ENCODE assay signal across 8 mouse cellular contexts in genomic region chr19:44246341-44246911, GRCm38 (mm10). TPM values are rescaled to one million over a fixed set of nuclear protein-coding genes. Genes with fewer than 3 reads are reported as not detected.
DNase-seq lines count a peak whose midpoint lies in the region; ATAC-seq and TF ChIP-seq lines count a peak whose summit lies in the region.

No protein-coding gene starts in this region.

- H3K9ac ChIP-seq in embryonic facial prominence, embryonic 12.5 days = no peak overlapping the region
- H3K9ac ChIP-seq in hindbrain, postnatal 0 days (replicated peaks; ENCODE audit: low read length) = no peak overlapping the region
- H3K9ac ChIP-seq in midbrain, embryonic 14.5 days (replicated peaks; ENCODE audit: low read length) = no peak overlapping the region

- WGBS in heart, embryonic 10.5 days = 24% methylated on average over 11 of the region's 11 CpGs
- 45% methylated on average over 11 of the region's 11 CpGs for WGBS in embryonic facial prominence, embryonic 12.5 days
- WGBS in hindbrain, postnatal 0 days = 38% methylated on average over 11 of the region's 11 CpGs
- WGBS in midbrain, embryonic 14.5 days = 42% methylated on average over 11 of the region's 11 CpGs

- no peaks in the 10 kb centered on the region for H3K9me3 ChIP-seq in heart, embryonic 10.5 days
- no peaks in the 10 kb centered on the region for H3K9me3 ChIP-seq in embryonic facial prominence, embryonic 12.5 days
- no peaks in the 10 kb centered on the region for H3K9me3 ChIP-seq in hindbrain, postnatal 0 days (ENCODE audit: low read length)
- no peaks in the 10 kb centered on the region for H3K9me3 ChIP-seq in midbrain, embryonic 14.5 days (ENCODE audit: control insufficient read depth, low read length)

- H3K4me1 ChIP-seq in heart, embryonic 10.5 days = peaks cover 31% of the 10 kb centered on the region
- H3K4me1 ChIP-seq in embryonic facial prominence, embryonic 12.5 days = peaks cover 23% of the 10 kb centered on the region
- H3K4me1 ChIP-seq in hindbrain, postnatal 0 days (ENCODE audit: insufficient read depth, low read length) = peaks cover 7% of the 10 kb centered on the region; the same call in 1 of the 2 replicates
- H3K4me1 ChIP-seq in midbrain, embryonic 14.5 days (ENCODE audit: control insufficient read depth, insufficient read depth, low read length) = peaks cover 19% of the 10 kb centered on the region

- no peak for ATAC-seq in embryonic facial prominence, embryonic 12.5 days (ENCODE audit: insufficient number of reproducible peaks, insufficient read depth, low FRiP score, low TSS enrichment)
- no peak for ATAC-seq in hindbrain, postnatal 0 days
- no peak for ATAC-seq in midbrain, embryonic 14.5 days (ENCODE audit: low FRiP score, low TSS enrichment)

- H3K4me3 ChIP-seq in heart, embryonic 10.5 days = peak overlapping the region; percentile 25; the same call in 1 of the 2 replicates
- H3K4me3 ChIP-seq in embryonic facial prominence, embryonic 12.5 days = no peak overlapping the region
- H3K4me3 ChIP-seq in hindbrain, postnatal 0 days (ENCODE audit: low read length) = peak overlapping the region; percentile 41; the same call in 1 of the 2 replicates
- H3K4me3 ChIP-seq in midbrain, embryonic 14.5 days (replicated peaks; ENCODE audit: low read depth, low read length) = no peak overlapping the region

- TF ChIP-seq CTCF in hindbrain, postnatal 0 days (IDR thresholded peaks at IDR 0.05; ENCODE audit: low read depth) = no peak

- H3K4me2 ChIP-seq in embryonic facial prominence, embryonic 12.5 days (replicated peaks) = peak overlapping the region; percentile 67
- peak overlapping the region; percentile 69 for H3K4me2 ChIP-seq in hindbrain, postnatal 0 days (ENCODE audit: low read depth, low read length)
- H3K4me2 ChIP-seq in midbrain, embryonic 14.5 days (ENCODE audit: low read length) = peak overlapping the region; percentile 77

- H3K36me3 ChIP-seq in heart, embryonic 10.5 days = no peaks in the 10 kb centered on the region
- H3K36me3 ChIP-seq in embryonic facial prominence, embryonic 12.5 days = no peaks in the 10 kb centered on the region
- no peaks in the 10 kb centered on the region for H3K36me3 ChIP-seq in hindbrain, postnatal 0 days (ENCODE audit: insufficient read depth, low read length)
- no peaks in the 10 kb centered on the region for H3K36me3 ChIP-seq in midbrain, embryonic 14.5 days (ENCODE audit: control insufficient read depth, insufficient read depth, low read length)

- H3K27me3 ChIP-seq in heart, embryonic 10.5 days (ENCODE audit: insufficient read depth, poor library complexity, severe bottlenecking) = peaks cover under 1% of the 10 kb centered on the region; the same call in 1 of the 2 replicates
- H3K27me3 ChIP-seq in embryonic facial prominence, embryonic 12.5 days = no peaks in the 10 kb centered on the region
- H3K27me3 ChIP-seq in hindbrain, postnatal 0 days (ENCODE audit: insufficient read depth, low read length) = no peaks in the 10 kb centered on the region
- H3K27me3 ChIP-seq in midbrain, embryonic 14.5 days (ENCODE audit: control insufficient read depth, insufficient read depth, low read length) = no peaks in the 10 kb centered on the region

- no peak overlapping the region for H3K27ac ChIP-seq in heart, embryonic 10.5 days
- H3K27ac ChIP-seq in embryonic facial prominence, embryonic 12.5 days = no peak overlapping the region
- peak overlapping the region; percentile 90; the same call in 1 of the 2 replicates for H3K27ac ChIP-seq in hindbrain, postnatal 0 days
- H3K27ac ChIP-seq in midbrain, embryonic 14.5 days (replicated peaks; ENCODE audit: low read depth, low read length) = no peak overlapping the region

- no peak for DNase-seq in heart, embryonic 10.5 days (ENCODE audit: low spot score)
- no peak for DNase-seq in heart, adult 9 months (ENCODE audit: low spot score in 2 of 2)
- DNase-seq in hindbrain, postnatal 0 days (ENCODE audit: low spot score) = no peak
- peak; percentile 14 for DNase-seq in midbrain, embryonic 14.5 days
- DNase-seq in right cerebral cortex, postnatal 25 days = no peak
- DNase-seq in thymus, postnatal 4 days = no peak
- no peak for DNase-seq in layer of hippocampus, postnatal 14 days (ENCODE audit: low spot score in 2 of 2)

RNA-seq across cellular contexts. Expression of gene Scd3, which starts 43.4 kb away (rescaled TPM):
- 0.15 and 0.64 TPM in 2 replicates for polyA plus RNA-seq in heart, embryonic 10.5 days (2016; fragmentation: Nextera tagmentation; extraction: Ambion mirVana)
- polyA plus RNA-seq in embryonic facial prominence, embryonic 12.5 days (2016; fragmentation: Nextera tagmentation; extraction: Ambion mirVana) = 0.35 and 0.36 TPM in 2 replicates
- 0.31 and 2.7 TPM in 2 replicates for total RNA-seq in hindbrain, postnatal 0 days (2014; rRNA removed)
- 4.7 and 4.8 TPM in 2 replicates for polyA plus RNA-seq in hindbrain, postnatal 0 days (2015; fragmentation: Nextera tagmentation; extraction: Ambion mirVana)
- 4.4 and 4.5 TPM in 2 replicates for polyA plus RNA-seq in midbrain, embryonic 14.5 days (2014; fragmentation: Nextera tagmentation; extraction: Ambion mirVana)
- total RNA-seq in layer of hippocampus, postnatal 14 days (2021) = under 1 TPM; 0.62 TPM

RNA-seq across cellular contexts. Expression of gene Scd2, which starts 47.0 kb away (rescaled TPM):
- polyA plus RNA-seq in heart, embryonic 10.5 days (2016; fragmentation: Nextera tagmentation; extraction: Ambion mirVana) = 195 and 207 TPM in 2 replicates
- 294 and 311 TPM in 2 replicates for polyA plus RNA-seq in embryonic facial prominence, embryonic 12.5 days (2016; fragmentation: Nextera tagmentation; extraction: Ambion mirVana)
- total RNA-seq in hindbrain, postnatal 0 days (2014; rRNA removed) = 1,071 and 1,235 TPM in 2 replicates
- polyA plus RNA-seq in hindbrain, postnatal 0 days (2015; fragmentation: Nextera tagmentation; extraction: Ambion mirVana) = 274 and 291 TPM in 2 replicates
- polyA plus RNA-seq in midbrain, embryonic 14.5 days (2014; fragmentation: Nextera tagmentation; extraction: Ambion mirVana) = 194 and 281 TPM in 2 replicates
- total RNA-seq in layer of hippocampus, postnatal 14 days (2021) = 100 to 1,000 TPM; 702 to 713 TPM

RNA-seq across cellular contexts. Expression of gene Pkd2l1, which starts 54.2 kb away (rescaled TPM):
- not detected in 2 replicates for polyA plus RNA-seq in heart, embryonic 10.5 days (2016; fragmentation: Nextera tagmentation; extraction: Ambion mirVana)
- 0.09 TPM in 1 of 2 replicates, not detected in the other for polyA plus RNA-seq in embryonic facial prominence, embryonic 12.5 days (2016; fragmentation: Nextera tagmentation; extraction: Ambion mirVana)
- 0.84 and 1.1 TPM in 2 replicates for total RNA-seq in hindbrain, postnatal 0 days (2014; rRNA removed)
- polyA plus RNA-seq in hindbrain, postnatal 0 days (2015; fragmentation: Nextera tagmentation; extraction: Ambion mirVana) = 0.33 and 0.69 TPM in 2 replicates
- polyA plus RNA-seq in midbrain, embryonic 14.5 days (2014; fragmentation: Nextera tagmentation; extraction: Ambion mirVana) = not detected in 2 replicates
- not detected for total RNA-seq in layer of hippocampus, postnatal 14 days (2021)

Comparison
In these comparisons a context has a peak if more than half of its experiments do, and no peak if none do; other contexts are left out.
1. H3K4me3 ChIP-seq: peak in heart, embryonic 10.5 days (single experiment) and hindbrain, postnatal 0 days (single experiment); none in embryonic facial prominence, embryonic 12.5 days (single experiment) and midbrain, embryonic 14.5 days (single experiment).
2. Peak in every context shown above with its lines, with median percentiles within 50 percentile points of each other: H3K4me2 ChIP-seq.